Mouse (Mus musculus): Measurements from ENCODE around the gene Acot10.

GRCm38 (mm10) chr15:20634593-20634992, 32.0 kb downstream of the Acot10 start:
- TF ChIP-seq EP300 (IDR thresholded peaks at IDR 0.05; ENCODE audit: low read depth) (no peak), CTCF (IDR thresholded peaks at IDR 0.05; ENCODE audit: low read depth) (no peak)

All from liver, embryonic 14.5 days (tissue).